Mouse (Mus musculus): ENCODE results near the gene Uqcc2. TPM values are rescaled to one million over a fixed set of nuclear protein-coding genes. Genes with fewer than 3 reads are reported as not detected.
A peak's percentile ranks its signal among the peaks of the same experiment; 100 is the strongest.

Uqcc2 gene
- polyA plus RNA-seq, 1 experiment, result 105 TPM

DNA sequence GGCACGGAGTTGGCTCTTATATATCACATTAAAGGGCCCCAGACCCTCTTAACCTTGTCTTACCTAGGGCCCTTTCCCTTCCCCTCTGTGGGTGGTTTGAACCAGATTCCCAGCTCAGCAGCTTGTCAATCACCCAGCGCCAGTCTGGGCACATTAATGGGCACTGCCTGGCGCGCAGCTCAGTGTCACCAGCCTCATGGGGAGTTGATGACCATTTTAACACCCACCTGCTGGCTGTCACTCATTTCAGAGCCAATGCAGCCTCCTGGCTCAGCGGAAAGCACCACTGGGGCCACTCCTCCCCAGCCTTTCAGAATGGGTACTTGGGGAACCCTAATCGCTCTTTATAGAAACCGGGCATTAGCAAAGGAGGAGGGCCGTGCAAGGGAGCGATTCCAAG is 4.7 kb upstream of the Uqcc2 start:
- H3K4me1 ChIP-seq (ENCODE audit: control insufficient read depth, insufficient read depth, low read length), result peaks cover 2% of the 10 kb centered on the region; the same call in 1 of the 2 replicates
- WGBS, result 81% methylated on average over 9 of the region's 9 CpGs
- TF ChIP-seq POLR2A (IDR thresholded peaks at IDR 0.05; ENCODE audit: borderline replicate concordance, control insufficient read depth, low read depth, low read length) (no peak), CTCF (IDR thresholded peaks at IDR 0.05; ENCODE audit: control insufficient read depth, insufficient read depth, low read length) (no peak)

DNA sequence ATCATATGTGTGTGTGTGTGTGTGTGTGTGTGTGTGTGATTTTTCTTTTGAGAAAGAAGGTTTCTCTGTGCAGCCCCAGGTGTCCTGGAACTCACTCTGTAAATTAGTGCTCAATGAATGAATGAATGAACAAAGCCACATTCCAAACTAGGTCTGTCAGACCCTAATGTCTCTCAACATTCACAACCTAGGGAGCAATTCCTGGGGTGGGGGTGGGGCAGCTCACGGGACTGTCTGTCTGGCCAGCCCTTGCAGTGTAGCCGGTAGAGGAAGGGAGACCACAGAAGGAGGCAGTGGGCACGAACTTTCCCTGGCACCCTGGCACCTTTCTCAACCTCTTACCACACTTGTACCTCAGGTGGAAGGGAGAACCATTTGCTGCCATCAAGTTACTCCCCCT is 999 bp upstream of the Uqcc2 start:
- Histone ChIP-seq H3K27ac (ENCODE audit: control insufficient read depth, insufficient read depth, low read depth, low read length, poor library complexity) (no peak overlapping the region), H3K4me3 (replicated peaks; ENCODE audit: control insufficient read depth, low read depth, low read length) (no peak overlapping the region), H3K4me1 (ENCODE audit: control insufficient read depth, insufficient read depth, low read length) (peaks cover 5% of the 10 kb centered on the region; the same call in 1 of the 2 replicates)
- TF ChIP-seq POLR2A (IDR thresholded peaks at IDR 0.05; ENCODE audit: borderline replicate concordance, control insufficient read depth, low read depth, low read length) (no peak), CTCF (IDR thresholded peaks at IDR 0.05; ENCODE audit: control insufficient read depth, insufficient read depth, low read length) (no peak)
- WGBS, result 28% methylated on average over 3 of the region's 3 CpGs

More for the DNA sequence above, 4.7 kb upstream of the Uqcc2 start:
- Histone ChIP-seq H3K27ac (ENCODE audit: control insufficient read depth, insufficient read depth, low read depth, low read length, poor library complexity) (no peak overlapping the region), H3K4me3 (replicated peaks; ENCODE audit: control insufficient read depth, low read depth, low read length) (no peak overlapping the region)

DNA sequence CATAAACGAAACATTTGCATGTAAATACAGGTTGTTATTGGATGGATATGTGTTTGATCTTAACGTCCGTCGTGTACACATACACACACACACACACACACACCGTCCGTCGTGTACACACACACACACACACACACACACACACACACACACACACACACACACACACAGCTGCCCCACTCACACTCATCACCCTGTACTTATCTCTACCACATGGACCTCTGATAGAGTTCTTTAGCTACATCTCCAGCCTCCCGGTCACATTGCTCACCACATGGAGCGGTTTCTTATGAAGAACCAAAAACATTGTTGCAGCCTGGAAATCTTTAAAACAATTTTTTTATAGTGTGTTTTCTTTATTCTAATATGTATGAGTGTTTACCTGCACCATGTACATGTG is 471 bp upstream of the Uqcc2 start:
- no peak for TF ChIP-seq POLR2A (IDR thresholded peaks at IDR 0.05; ENCODE audit: borderline replicate concordance, control insufficient read depth, low read depth, low read length)
- TF ChIP-seq CTCF (IDR thresholded peaks at IDR 0.05; ENCODE audit: control insufficient read depth, insufficient read depth, low read length), result no peak
- H3K27ac ChIP-seq (ENCODE audit: control insufficient read depth, insufficient read depth, low read depth, low read length, poor library complexity), result peak overlapping the region; percentile 81; the same call in 1 of the 2 replicates
- WGBS, result 17% methylated on average over 9 of the region's 9 CpGs
- peak overlapping the region; percentile 80 for H3K4me3 ChIP-seq (replicated peaks; ENCODE audit: control insufficient read depth, low read depth, low read length)
- peaks cover 5% of the 10 kb centered on the region; the same call in 1 of the 2 replicates for H3K4me1 ChIP-seq (ENCODE audit: control insufficient read depth, insufficient read depth, low read length)

DNA sequence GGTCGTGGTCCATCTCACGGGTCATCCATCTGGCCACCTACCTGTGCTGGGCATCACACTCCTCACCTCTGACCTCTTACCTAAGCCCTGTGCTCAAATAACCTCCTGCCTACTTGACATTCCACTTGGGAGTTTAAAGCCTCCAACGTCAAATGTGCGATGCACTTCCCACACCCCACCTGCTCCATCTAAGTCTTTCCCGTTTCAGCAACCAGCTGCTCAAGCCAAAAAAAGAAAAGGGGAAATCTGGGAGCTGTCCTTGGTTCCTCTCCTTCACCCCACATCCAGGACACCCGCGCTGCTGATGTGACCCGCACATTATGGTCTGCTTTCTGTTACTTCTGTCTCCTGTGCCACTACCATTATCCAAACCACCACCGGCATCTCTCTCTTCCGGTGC is 1.5 kb downstream of the Uqcc2 start:
- Histone ChIP-seq H3K27ac (ENCODE audit: control insufficient read depth, insufficient read depth, low read depth, low read length, poor library complexity) (no peak overlapping the region), H3K4me1 (ENCODE audit: control insufficient read depth, insufficient read depth, low read length) (peaks cover 5% of the 10 kb centered on the region; the same call in 1 of the 2 replicates), H3K4me3 (replicated peaks; ENCODE audit: control insufficient read depth, low read depth, low read length) (no peak overlapping the region)
- TF ChIP-seq CTCF (IDR thresholded peaks at IDR 0.05; ENCODE audit: control insufficient read depth, insufficient read depth, low read length), result no peak
- WGBS, result 80% methylated on average over 10 of the region's 10 CpGs

DNA sequence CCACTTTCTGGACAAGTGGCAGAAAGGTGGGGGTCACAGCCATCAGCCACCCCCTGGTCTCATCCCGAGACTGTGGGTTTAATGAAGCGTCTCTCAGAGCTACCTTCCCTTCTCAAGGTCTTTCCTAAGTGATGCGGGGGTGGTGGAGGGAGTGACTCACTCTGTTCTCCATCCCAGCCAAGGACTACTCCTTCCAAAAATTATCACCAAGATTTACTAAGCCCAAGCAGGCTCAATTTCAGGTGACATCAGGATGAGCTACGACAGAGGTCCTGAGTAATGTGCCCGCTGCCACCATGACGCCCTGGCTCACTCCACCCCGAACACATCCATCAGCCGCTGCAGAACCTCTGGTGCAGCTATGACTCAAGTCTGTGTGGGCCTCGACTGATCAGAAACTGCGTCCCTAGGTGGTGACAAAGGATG is 2.5 kb downstream of the Uqcc2 start:
- no peak overlapping the region for H3K27ac ChIP-seq (ENCODE audit: control insufficient read depth, insufficient read depth, low read depth, low read length, poor library complexity)
- no peak for TF ChIP-seq CTCF (IDR thresholded peaks at IDR 0.05; ENCODE audit: control insufficient read depth, insufficient read depth, low read length)
- no peak for TF ChIP-seq POLR2A (IDR thresholded peaks at IDR 0.05; ENCODE audit: borderline replicate concordance, control insufficient read depth, low read depth, low read length)
- peaks cover 5% of the 10 kb centered on the region; the same call in 1 of the 2 replicates for H3K4me1 ChIP-seq (ENCODE audit: control insufficient read depth, insufficient read depth, low read length)
- no peak overlapping the region for H3K4me3 ChIP-seq (replicated peaks; ENCODE audit: control insufficient read depth, low read depth, low read length)
- WGBS, result 78% methylated on average over 10 of the region's 10 CpGs

DNA sequence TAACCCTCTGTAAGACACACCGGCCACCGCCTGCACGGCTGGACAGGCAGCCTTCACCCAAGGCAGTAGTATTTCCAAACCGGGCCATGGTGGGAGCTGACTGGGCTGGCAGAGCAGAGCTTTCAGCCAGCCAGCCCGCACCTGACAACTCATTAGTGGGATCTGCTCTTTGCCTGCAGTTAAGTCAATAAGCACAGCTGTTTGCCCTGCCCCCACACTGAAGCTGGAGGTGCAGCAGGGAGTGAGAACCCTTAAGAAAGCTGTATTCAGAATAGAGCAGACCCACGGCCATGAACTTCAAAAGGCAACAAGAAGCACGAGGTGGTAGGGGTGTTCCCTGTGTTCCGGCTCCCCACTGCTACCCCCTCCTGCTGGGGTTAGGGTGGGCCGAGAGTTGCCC is 3.5 kb downstream of the Uqcc2 start:
- no peak overlapping the region for H3K4me3 ChIP-seq (replicated peaks; ENCODE audit: control insufficient read depth, low read depth, low read length)
- TF ChIP-seq POLR2A (IDR thresholded peaks at IDR 0.05; ENCODE audit: borderline replicate concordance, control insufficient read depth, low read depth, low read length) (no peak), CTCF (IDR thresholded peaks at IDR 0.05; ENCODE audit: control insufficient read depth, insufficient read depth, low read length) (no peak)
- H3K4me1 ChIP-seq (ENCODE audit: control insufficient read depth, insufficient read depth, low read length), result peaks cover 5% of the 10 kb centered on the region; the same call in 1 of the 2 replicates
- WGBS, result 70% methylated on average over 9 of the region's 9 CpGs
- H3K27ac ChIP-seq (ENCODE audit: control insufficient read depth, insufficient read depth, low read depth, low read length, poor library complexity), result no peak overlapping the region

DNA sequence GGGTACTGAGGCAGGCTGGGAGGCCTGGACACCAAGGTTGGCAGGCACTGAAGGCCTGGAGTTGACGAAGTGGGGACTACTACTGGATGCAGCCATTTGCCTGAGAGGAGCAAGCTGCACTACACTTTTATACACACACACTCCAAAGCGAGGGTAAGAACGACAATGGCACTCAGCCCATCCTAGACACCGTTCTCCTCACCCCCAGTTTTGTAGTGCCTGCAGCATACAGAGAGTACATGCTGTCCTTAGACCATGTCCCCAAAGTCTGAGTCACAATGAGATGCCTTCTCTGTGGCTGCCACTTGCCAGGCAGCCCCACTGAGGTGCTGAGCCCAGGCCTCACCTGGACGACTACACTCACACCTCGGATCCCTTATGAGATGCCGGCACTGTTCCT is 3.9 kb downstream of the Uqcc2 start:
- WGBS, result 85% methylated on average over 7 of the region's 7 CpGs
- no peak for TF ChIP-seq CTCF (IDR thresholded peaks at IDR 0.05; ENCODE audit: control insufficient read depth, insufficient read depth, low read length)
- 0 out of 2 replicates have a peak, but pooled peaks have one; percentile 30 for TF ChIP-seq POLR2A (IDR thresholded peaks at IDR 0.05; ENCODE audit: borderline replicate concordance, control insufficient read depth, low read depth, low read length)
- no peak overlapping the region for H3K27ac ChIP-seq (ENCODE audit: control insufficient read depth, insufficient read depth, low read depth, low read length, poor library complexity)
- peaks cover 5% of the 10 kb centered on the region; the same call in 1 of the 2 replicates for H3K4me1 ChIP-seq (ENCODE audit: control insufficient read depth, insufficient read depth, low read length)
- no peak overlapping the region for H3K4me3 ChIP-seq (replicated peaks; ENCODE audit: control insufficient read depth, low read depth, low read length)

DNA sequence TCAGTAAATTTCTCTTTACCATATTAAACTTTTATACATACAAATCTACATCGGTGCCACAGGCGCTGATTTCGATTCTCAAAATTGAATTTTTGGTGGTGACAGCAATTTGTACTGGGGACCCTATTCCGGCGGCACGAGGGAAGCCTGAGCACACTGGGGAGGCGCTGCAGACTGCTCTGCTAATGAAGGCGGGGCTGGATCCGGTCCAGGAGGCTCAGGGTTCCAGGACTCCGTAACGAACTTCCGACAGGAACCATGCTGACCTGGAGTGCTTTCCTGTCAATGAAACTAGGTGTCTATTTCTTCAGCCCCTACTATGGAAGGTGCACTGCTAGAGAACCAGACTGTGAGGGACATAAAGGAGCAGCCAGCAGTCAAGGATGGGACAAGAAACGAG is 4.4 kb downstream of the Uqcc2 start:
- no peak for TF ChIP-seq CTCF (IDR thresholded peaks at IDR 0.05; ENCODE audit: control insufficient read depth, insufficient read depth, low read length)
- no peak overlapping the region for H3K27ac ChIP-seq (ENCODE audit: control insufficient read depth, insufficient read depth, low read depth, low read length, poor library complexity)
- WGBS, result 89% methylated on average over 13 of the region's 13 CpGs
- H3K4me3 ChIP-seq (replicated peaks; ENCODE audit: control insufficient read depth, low read depth, low read length), result no peak overlapping the region
- H3K4me1 ChIP-seq (ENCODE audit: control insufficient read depth, insufficient read depth, low read length), result peaks cover 5% of the 10 kb centered on the region; the same call in 1 of the 2 replicates

DNA sequence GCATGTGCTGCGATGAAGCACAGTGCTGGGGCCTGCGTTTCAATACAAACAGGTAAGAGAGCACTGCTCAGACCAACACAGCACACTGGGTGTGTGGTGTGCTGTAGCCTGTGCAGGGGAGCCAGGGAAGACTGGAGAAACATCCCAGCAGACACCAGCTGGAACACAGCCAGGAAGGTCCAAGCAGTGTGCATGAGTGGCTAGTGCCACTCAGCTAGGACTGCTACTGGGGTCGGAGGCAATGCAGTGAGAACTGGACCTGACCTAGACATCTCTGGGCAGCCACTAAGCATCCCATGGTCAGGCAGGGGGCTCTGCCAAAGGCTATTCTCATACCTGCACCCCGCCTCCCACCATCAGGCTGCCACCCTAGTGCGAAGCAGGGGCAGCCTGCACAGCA is 5.5 kb downstream of the Uqcc2 start:
- TF ChIP-seq CTCF (IDR thresholded peaks at IDR 0.05; ENCODE audit: control insufficient read depth, insufficient read depth, low read length), result no peak
- TF ChIP-seq POLR2A (IDR thresholded peaks at IDR 0.05; ENCODE audit: borderline replicate concordance, control insufficient read depth, low read depth, low read length), result no peak
- H3K27ac ChIP-seq (ENCODE audit: control insufficient read depth, insufficient read depth, low read depth, low read length, poor library complexity), result no peak overlapping the region
- no peak overlapping the region for H3K4me3 ChIP-seq (replicated peaks; ENCODE audit: control insufficient read depth, low read depth, low read length)
- 89% methylated on average over 5 of the region's 5 CpGs for WGBS
- peaks cover under 1% of the 10 kb centered on the region; the same call in 1 of the 2 replicates for H3K4me1 ChIP-seq (ENCODE audit: control insufficient read depth, insufficient read depth, low read length)

Measured in bone marrow, adult 2 months (tissue).